Mouse (Mus musculus): ENCODE results near the gene Nppa. TPM values are rescaled to one million over a fixed set of nuclear protein-coding genes. Genes with fewer than 3 reads are reported as not detected.
"Not testable (repeated sequence)": the region's sequence is repeated elsewhere in the genome, so short reads cannot be mapped to it uniquely, and the experiment has no call there.

The Nppa gene
- total RNA-seq, 1 experiment from 2014 or later, result not detected

- DNase-seq, result no peak
These were observed 10.8 kb downstream of the Nppa start for GRCm38 (mm10) chr4:148011332-148011731.

DNA sequence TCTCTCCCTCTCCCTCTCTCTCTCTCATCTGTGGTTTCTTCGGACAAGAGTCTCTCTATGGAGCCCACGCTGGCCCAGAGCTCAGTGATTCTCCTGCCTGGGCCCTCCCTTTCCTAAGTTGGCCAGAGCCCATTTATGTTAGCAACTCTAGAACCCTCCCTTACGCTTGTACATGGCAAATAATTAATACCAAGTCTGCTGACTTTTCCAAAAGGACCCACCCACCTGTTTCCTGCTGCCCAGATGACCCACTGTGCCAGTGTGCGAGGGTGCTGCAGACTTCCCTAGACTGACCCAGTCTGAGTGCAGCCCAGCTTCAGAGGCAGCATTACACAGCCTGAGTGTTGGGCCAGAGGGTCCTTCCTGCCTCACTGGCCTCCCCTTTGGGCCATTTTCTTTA is 11.7 kb downstream of the Nppa start:
- no peak for DNase-seq

DNA sequence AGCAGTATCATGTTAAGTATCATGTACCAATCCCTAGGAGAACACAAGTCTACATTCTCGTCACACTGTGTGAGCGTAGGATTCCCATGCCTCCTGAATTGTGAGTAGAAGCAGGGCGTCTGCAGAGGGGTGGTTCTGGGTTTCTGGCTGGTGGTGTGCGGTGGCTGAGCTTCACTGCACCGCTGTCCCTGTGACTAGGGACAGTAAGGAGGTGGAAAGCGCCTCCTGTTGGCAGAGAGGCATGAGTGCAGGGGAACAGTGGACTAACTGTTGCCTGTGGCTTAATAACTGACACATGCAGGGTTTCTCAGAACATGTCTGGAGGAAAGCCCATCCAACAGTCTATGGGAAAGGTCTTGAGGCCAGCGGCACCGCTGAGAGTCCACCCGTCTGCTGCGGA is 14.9 kb downstream of the Nppa start:
- no peak for DNase-seq

GRCm38 (mm10) chr4:148016981-148017380 is 16.5 kb downstream of the Nppa start:
- no peak for DNase-seq

- DNase-seq, result no peak
These were observed 17.9 kb downstream of the Nppa start for GRCm38 (mm10) chr4:148018410-148018809.

GRCm38 (mm10) chr4:148024003-148024402 is 23.5 kb downstream of the Nppa start:
- DNase-seq, result no peak

- DNase-seq, result no peak
These were observed 28.8 kb downstream of the Nppa start for GRCm38 (mm10) chr4:148029297-148029696.

DNA sequence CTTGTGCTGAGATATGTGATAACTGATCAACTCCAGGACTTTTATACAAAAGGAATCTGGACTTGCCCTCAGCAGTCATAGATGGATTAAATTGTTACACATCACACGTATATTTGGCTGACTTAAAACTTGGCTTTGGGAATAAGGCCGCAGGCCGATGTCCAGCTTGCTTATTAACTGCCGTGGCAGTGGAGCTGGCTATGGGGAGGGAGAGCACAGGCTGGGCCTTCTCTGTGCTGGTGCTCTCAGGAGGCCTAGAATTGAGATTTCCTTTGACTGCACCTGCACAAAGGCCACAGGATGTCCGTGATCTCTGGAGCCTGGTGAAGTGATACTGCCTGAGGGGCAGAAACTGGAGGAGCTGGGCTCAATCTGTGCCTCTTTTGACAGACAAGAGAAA is 30.0 kb downstream of the Nppa start:
- no peak for DNase-seq

DNA sequence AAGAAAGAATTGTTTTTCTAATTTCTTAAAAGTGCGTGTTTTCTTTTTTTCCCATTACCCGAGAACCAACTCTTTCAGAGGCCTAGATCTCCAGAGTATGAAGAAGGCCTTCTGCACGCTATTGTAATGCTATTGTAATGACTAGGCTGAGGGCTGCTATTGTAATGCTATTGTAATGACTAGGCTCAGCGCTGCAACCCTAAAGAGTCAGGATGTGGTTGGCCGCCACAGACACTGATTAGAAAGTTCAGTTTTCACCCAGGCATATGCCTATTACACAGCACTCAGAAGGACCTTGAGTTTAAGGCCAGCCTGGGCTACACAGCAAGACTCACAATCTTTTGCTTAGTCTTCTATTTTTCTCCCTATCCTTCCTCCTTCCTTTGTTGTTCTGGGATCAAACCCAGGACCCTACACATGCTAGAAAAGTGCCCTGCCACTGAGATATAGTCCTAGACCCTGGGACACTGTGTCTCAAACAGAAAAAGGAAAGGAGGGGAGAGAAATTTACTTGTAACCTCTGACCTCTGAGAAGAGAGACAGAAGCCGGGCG is 33.4 kb downstream of the Nppa start:
- DNase-seq, result no peak

GRCm38 (mm10) chr4:148035440-148035839 is 34.9 kb downstream of the Nppa start:
- DNase-seq, result no peak

DNA sequence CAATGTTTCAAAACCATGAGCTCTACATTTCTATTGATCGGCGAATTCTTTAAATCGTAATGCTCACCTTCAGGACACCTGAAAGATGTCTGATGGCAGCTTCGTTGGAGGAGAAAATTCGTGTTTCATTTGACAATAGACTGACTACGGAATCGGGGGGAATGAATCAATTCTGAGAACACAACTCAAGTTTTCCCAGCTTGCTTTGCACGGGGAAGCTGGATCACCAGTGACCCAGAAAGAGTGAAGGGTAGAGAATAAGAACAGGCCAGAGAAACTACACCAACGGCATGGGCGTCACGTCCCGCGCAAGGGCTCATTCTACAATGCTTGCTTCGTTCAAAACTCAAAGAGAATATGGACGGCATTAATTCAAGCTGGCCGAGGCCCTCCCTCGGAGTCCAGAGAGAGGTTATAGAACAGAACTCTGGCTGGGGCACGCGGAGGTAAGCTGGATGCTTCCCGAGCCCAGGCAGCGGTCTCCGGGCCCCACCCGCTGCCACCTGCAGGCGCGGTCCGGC is 37.6 kb downstream of the Nppa start:
- no peak for DNase-seq

DNA sequence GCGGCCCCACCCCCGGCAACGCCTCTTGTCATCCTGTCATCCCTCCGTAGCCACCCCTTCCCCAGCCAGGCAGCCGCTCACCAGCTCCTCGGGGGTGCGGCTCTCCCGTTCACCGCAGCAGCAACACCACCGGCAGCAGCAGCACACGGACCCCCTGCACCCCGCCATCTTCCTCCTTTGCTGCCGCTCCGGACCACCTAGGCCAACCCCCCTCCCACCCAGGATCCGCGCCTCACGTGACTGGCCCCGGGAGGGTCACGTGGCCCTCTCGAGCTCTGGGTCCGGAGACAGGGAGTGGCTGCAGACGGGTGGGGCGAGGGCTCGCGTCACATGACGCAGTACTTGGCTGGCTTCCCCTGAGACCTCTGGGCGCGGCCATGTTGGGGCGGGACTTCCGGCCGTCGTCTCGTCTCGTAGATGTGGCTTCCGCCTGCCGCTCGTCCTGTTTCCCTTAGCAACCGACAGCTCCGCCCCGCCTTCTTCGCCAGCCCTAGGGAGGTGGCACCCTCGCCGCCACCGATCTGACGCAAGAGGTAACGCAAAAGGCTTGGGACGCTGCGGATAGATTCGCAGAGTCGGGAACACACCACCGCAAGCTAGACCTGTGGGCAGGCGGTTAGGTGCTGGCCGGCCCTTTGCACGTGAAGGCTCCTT is 38.2 kb downstream of the Nppa start, which contains the start of the genes Clcn6 and Mthfr:
Clcn6 (minus strand) TSS at position 222 of the 654 bp plus-strand sequence.
Mthfr (plus strand) TSS at position 478 of the 654 bp plus-strand sequence.
- DNase-seq, result peak; percentile 100

GRCm38 (mm10) chr4:148039254-148040028 is 38.9 kb downstream of the Nppa start:
- no peak for DNase-seq

DNA sequence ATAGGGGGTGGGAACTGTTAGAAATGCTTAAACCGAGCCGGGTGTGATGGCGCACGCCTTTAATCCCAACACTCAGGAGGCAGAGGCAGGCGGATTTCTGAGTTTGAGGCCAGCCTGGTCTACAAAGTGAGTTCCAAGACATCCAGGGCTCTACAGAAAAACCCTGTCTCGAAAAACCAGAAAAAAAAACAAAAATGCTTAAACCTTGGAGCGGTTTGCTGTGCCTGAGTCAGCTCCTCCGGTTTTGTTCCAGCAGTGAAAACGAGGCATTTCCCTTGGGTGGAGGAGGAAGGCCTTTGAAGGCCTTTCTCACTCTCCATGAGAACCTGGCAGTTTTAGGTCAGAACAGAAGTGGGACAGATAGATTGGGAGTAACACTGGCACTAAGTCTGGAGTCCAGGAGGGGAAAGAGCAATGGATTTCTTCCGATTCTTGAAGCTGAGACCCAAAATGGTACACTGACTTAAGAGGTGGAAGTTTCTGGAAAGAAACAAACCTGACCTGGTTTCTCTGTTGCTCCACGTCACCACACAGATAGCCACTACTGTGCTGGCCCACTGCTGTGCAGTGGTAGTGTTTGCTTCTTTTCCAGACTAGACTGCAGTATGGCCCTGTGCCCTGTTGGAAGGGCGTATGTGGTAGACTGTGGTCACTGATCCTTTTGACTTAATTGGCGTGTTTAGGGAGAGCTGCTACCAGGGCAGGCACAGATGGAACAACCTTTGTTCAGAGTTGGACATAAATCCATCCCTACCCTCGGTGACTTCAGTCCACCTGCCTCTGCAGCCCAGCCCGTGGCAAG is 39.7 kb downstream of the Nppa start:
- no peak for DNase-seq

DNA sequence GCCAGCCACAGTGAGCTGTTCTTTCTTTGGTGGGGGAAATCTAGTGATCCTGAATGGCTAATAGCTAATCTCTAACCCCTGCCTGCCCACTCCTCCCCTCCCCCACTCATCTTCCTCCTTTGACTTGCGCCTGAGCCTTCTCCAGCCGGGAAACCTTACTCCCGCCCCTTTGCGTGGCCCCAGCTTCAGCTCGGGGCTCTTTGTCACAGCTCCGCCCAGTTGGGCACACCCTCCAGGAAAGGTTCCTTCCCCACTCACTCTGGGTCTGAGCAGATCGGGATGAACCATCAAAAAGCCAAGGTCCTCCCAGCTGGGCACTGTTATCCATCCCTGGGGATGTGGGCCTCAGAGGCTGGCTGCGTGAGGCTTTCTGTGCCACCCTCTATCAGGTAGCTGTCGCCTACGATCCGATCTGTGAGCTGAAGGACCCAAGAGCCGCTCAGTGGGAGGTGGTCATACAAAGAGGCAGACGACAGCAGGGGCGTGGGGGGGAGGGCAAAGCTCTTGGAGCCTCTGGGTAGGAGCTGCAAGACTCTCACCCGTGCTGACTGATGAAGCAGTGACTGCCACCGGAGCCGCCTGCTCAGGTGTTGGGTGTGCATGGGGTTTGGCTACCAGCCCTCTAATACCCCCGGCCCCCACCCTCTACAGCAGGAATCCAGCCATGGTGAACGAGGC is 40.5 kb downstream of the Nppa start:
- DNase-seq, result peak; percentile 80

- peak; percentile 46 for DNase-seq
These were observed 41.2 kb downstream of the Nppa start for GRCm38 (mm10) chr4:148041611-148042191.

DNA sequence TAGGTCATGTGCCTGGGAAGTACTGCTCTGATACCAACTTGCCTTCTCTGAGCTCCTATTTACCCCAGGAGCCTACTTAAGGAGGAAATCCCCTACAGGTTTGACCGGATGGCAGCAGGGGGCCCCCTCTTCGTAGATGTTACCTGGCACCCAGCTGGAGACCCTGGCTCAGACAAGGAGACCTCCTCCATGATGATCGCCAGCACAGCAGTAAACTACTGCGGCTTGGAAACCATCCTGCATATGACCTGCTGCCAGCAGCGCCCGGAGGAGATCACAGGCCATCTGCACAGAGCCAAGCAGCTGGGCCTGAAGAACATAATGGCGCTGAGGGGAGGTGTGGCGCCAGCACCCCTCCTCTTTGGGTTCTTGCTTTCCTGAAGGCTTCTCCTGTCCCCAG is 42.8 kb downstream of the Nppa start:
- DNase-seq, result not testable (repeated sequence)

- DNase-seq, result no peak
These were observed 43.6 kb downstream of the Nppa start for GRCm38 (mm10) chr4:148044113-148044512.

DNA sequence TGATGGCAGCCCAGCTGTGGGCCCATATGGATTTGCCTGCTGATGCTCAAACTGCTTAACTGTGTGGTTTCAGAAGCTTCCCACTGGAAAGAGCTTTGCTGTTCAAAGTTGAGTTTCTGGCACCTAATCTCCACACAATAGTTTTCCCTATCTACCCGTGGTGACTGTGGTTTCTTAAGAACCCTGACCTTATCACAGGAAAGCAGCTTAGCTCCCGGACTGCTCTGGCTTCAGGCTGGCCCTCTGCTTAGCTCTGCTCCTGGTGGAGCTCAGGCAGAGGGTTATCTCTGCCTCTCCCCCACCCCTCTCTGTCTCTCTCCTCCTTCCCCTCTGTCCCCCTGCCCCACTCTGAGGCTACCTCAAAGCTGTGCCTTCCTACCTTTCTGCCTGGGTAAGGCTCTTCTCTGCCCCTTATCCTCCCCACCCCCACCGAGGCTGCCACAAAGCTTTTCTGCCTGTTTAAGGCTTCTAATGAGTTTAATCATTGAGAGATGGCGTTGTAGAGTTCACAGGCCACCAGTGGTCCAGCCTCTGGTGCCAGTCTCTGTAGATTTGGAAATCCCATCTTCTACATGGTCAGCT is 46.0 kb downstream of the Nppa start:
- DNase-seq, result no peak

GRCm38 (mm10) chr4:148050396-148050914 is 49.9 kb downstream of the Nppa start:
- DNase-seq, result not testable (repeated sequence)

Data from adrenal gland, postnatal 25 days (tissue).